In the genomic region with DNA sequence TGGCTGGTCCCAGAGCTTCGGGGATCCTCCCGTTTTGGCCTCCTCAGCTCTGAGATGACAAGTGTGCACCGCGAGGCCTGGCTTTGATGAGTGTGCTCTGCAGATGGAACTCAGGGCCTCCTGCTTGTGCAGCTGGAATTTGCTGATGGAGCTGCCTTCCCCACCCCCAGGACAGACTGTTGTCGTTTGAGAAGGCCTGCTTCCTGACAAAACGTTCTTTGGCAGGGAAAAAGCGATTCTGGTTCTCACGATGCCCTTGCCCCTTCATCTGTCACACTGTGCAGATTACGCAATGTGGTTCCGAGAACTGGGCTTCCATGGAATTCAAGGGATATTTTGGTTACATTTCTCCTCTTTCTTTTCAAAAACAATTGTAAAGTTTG, we compare ENCODE assay signal across 11 mouse cellular contexts. TPM values are rescaled to one million over a fixed set of nuclear protein-coding genes. Genes with fewer than 3 reads are reported as not detected.
DNase-seq lines count a peak whose midpoint lies in the region; ATAC-seq lines count a peak whose summit lies in the region.
"Had no signal": no experiment of that assay in that cellular context is flagged by ENCODE, and none has a peak within 500 bp of the region (broad histone marks: within the 10 kb centered on the region; RNA-seq: fewer than 3 reads in every experiment).

No protein-coding gene starts in this region.

- no peak overlapping the region for H3K27ac ChIP-seq in forebrain, embryonic 15.5 days (replicated peaks)
- no peak overlapping the region for H3K27ac ChIP-seq in forebrain, embryonic 10.5 days
- H3K27ac ChIP-seq: limb, embryonic 13.5 days; midbrain, embryonic 10.5 days had no signal

- H3K4me1 ChIP-seq in forebrain, embryonic 15.5 days = peaks cover 22% of the 10 kb centered on the region
- H3K4me1 ChIP-seq in forebrain, embryonic 10.5 days = peaks cover 26% of the 10 kb centered on the region

- ATAC-seq in forebrain, embryonic 15.5 days (replicated peaks) = peak; percentile 20; the same call in 1 of the 2 replicates

- no peak overlapping the region for H3K4me2 ChIP-seq in forebrain, embryonic 15.5 days (replicated peaks)
- H3K4me2 ChIP-seq: limb, embryonic 13.5 days had no signal

- H3K36me3 ChIP-seq in forebrain, embryonic 15.5 days = no peaks in the 10 kb centered on the region
- H3K36me3 ChIP-seq in forebrain, embryonic 10.5 days (replicated peaks) = no peaks in the 10 kb centered on the region
- H3K36me3 ChIP-seq: limb, embryonic 13.5 days; midbrain, embryonic 10.5 days had no signal

- no peaks in the 10 kb centered on the region for H3K27me3 ChIP-seq in forebrain, embryonic 15.5 days
- no peaks in the 10 kb centered on the region for H3K27me3 ChIP-seq in forebrain, embryonic 10.5 days (ENCODE audit: poor library complexity, severe bottlenecking)

- no peak overlapping the region for H3K9ac ChIP-seq in forebrain, embryonic 15.5 days (replicated peaks)
- H3K9ac ChIP-seq: limb, embryonic 13.5 days had no signal

- no peak overlapping the region for H3K4me3 ChIP-seq in forebrain, embryonic 15.5 days
- no peak overlapping the region for H3K4me3 ChIP-seq in forebrain, embryonic 10.5 days
- H3K4me3 ChIP-seq: limb, embryonic 13.5 days; midbrain, embryonic 10.5 days had no signal

- no peaks in the 10 kb centered on the region for H3K9me3 ChIP-seq in forebrain, embryonic 15.5 days
- no peaks in the 10 kb centered on the region for H3K9me3 ChIP-seq in forebrain, embryonic 10.5 days
- H3K9me3 ChIP-seq: limb, embryonic 13.5 days; midbrain, embryonic 10.5 days had no signal

- no peak for DNase-seq in forebrain, embryonic 10.5 days (ENCODE audit: extremely low spot score, low spot score)
- peak; percentile 18 to 38 for DNase-seq in kidney, postnatal 36 days
- no peak for DNase-seq in kidney, postnatal 4 days
- peak; percentile 60 for DNase-seq in adrenal gland, adult 8-10 months
- DNase-seq in lung, postnatal 10 days = peak; percentile 63
- no peak for DNase-seq in right cerebral cortex, adult 18-20 months
- no peak for DNase-seq in testis, postnatal 14 days (ENCODE audit: low spot score)

- WGBS in forebrain, embryonic 15.5 days = 56% methylated on average over 10 of the region's 10 CpGs
- WGBS in forebrain, embryonic 10.5 days = 82% methylated on average over 10 of the region's 10 CpGs

RNA-seq across cellular contexts. Expression of a gene that starts 19.3 kb away (rescaled TPM):
- 0.65 and 1.1 TPM in 2 replicates for polyA plus RNA-seq in forebrain, embryonic 15.5 days (2015; fragmentation: Nextera tagmentation; extraction: Ambion mirVana)
- polyA plus RNA-seq in forebrain, embryonic 10.5 days (2016; fragmentation: Nextera tagmentation; extraction: Ambion mirVana) = 1.4 and 2.3 TPM in 2 replicates
- 10 to 100 TPM; 33.7 to 77.4 (median 52.6) TPM for total RNA-seq in adrenal gland, adult 8-10 months (2022)
- total RNA-seq: MEL had no signal

Comparison
In these comparisons a context has a peak if more than half of its experiments do, and no peak if none do; other contexts are left out.
1. DNase-seq: peak in kidney, postnatal 36 days (2 of 2), adrenal gland, adult 8-10 months (single experiment) and lung, postnatal 10 days (single experiment); none in forebrain, embryonic 10.5 days (single experiment), kidney, postnatal 4 days (0 of 2), right cerebral cortex, adult 18-20 months (single experiment) and testis, postnatal 14 days (single experiment).